ENCODE assay signal across 8 mouse cellular contexts in the genomic region with DNA sequence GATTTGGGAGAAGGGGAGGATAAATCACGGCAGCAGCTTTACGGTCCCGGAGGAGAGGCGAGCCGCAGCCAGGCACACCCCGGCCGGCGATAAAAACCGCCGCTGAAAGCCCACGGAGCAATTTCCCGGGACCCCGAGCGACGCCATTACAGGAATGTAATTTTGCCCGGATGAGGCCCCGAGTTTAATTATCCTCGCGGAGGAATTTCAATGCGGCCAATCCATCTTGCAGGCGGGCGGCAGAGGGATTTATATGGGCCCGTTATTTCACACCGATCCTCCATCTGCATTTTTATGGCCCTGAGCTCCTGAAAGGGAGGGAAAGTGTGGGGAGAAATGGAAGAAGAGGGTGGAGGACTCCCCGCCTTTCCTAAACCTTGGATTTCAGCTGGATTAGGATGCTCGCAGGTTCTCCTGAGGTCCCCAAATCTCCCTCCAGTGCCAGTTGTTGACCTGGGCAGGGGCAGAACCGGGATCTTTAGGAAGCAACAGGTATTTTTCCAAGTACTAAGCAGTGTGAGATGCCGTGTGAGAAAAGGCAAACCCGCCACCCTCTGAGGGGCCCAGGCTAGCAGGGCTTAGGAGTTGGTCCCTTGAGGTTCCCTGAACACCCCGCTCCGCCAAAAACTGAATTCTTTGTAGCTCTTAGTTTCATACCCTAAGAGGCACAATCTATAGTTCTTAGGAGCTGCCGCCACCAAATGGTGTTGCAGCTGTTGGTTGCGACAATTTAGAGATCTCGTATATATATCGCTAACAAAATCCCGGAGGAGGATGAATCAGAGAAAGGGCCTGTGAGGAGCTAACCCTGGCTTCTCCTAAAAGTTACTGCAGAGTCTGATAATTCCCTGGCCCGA. TPM values are rescaled to one million over a fixed set of nuclear protein-coding genes. Genes with fewer than 3 reads are reported as not detected.
DNase-seq lines count a peak whose midpoint lies in the region; ATAC-seq and TF ChIP-seq lines count a peak whose summit lies in the region.

TSS of gene Atp5g2 (minus strand) at position 138 of the 857 bp plus-strand sequence.

- H3K9ac ChIP-seq in hindbrain, postnatal 0 days (replicated peaks; ENCODE audit: low read length) = peak within 1 kb of the TSS; percentile 81

- WGBS in hindbrain, postnatal 0 days = 2% methylated on average over 37 of the region's 37 CpGs

- no peaks in the 10 kb centered on the region for H3K9me3 ChIP-seq in hindbrain, postnatal 0 days (ENCODE audit: low read length)

- TF ChIP-seq CTCF in hindbrain, postnatal 0 days (IDR thresholded peaks at IDR 0.05; ENCODE audit: low read depth) = no peak

- no peaks in the 10 kb centered on the region for H3K36me3 ChIP-seq in hindbrain, postnatal 0 days (ENCODE audit: insufficient read depth, low read length)
- no peaks in the 10 kb centered on the region for H3K36me3 ChIP-seq in splenic B cell, adult 2 months (ENCODE audit: control insufficient read depth, insufficient read depth, low read length, poor library complexity, severe bottlenecking)

- DNase-seq in ovary, postnatal 14 days (ENCODE audit: low spot score) = peak; percentile 34
- no peak for DNase-seq in ovary, adult 18-20 months (ENCODE audit: low spot score)
- DNase-seq in cerebellum, postnatal 25 days = peak; percentile 60 to 68
- DNase-seq in gastrocnemius, postnatal 25 days = peak; percentile 35
- DNase-seq in hindbrain, postnatal 0 days (ENCODE audit: low spot score) = peak; percentile 69
- peak; percentile 52 for DNase-seq in left cerebral cortex, postnatal 25 days (ENCODE audit: low spot score in 2 of 2)
- peak; percentile 11 for DNase-seq in splenic B cell, adult 2 months (ENCODE audit: low read depth, low spot score)

- no peaks in the 10 kb centered on the region for H3K27me3 ChIP-seq in hindbrain, postnatal 0 days (ENCODE audit: insufficient read depth, low read length)
- H3K27me3 ChIP-seq in splenic B cell, adult 2 months (ENCODE audit: control insufficient read depth, insufficient read depth, low read length, poor library complexity, severe bottlenecking) = peaks cover 5% of the 10 kb centered on the region

- ATAC-seq in hindbrain, postnatal 0 days = no peak
- no peak for ATAC-seq in megakaryocyte-erythroid progenitor cell, adult 5-6 weeks (replicated peaks; ENCODE audit: low FRiP score, low TSS enrichment, poor library complexity, severe bottlenecking)

- peak within 1 kb of the TSS; percentile 49 for H3K4me3 ChIP-seq in hindbrain, postnatal 0 days (ENCODE audit: low read length)

- peak within 1 kb of the TSS; percentile 99 for H3K27ac ChIP-seq in hindbrain, postnatal 0 days

- H3K4me1 ChIP-seq in hindbrain, postnatal 0 days (ENCODE audit: insufficient read depth, low read length) = peaks cover 19% of the 10 kb centered on the region

- H3K4me2 ChIP-seq in hindbrain, postnatal 0 days (ENCODE audit: low read depth, low read length) = peak within 1 kb of the TSS; percentile 84

- intact Hi-C loops in left cerebral cortex, postnatal 25 days (cut with DNase I) = no loop called here

RNA-seq across cellular contexts. Expression of gene Atp5g2, which starts in this region (rescaled TPM):
- total RNA-seq in gastrocnemius, postnatal 25 days (2021) = 10 to 100 TPM; 28.6 to 29.3 TPM
- 148 and 610 TPM in 2 replicates for total RNA-seq in hindbrain, postnatal 0 days (2014; rRNA removed)
- polyA plus RNA-seq in hindbrain, postnatal 0 days (2015; fragmentation: Nextera tagmentation; extraction: Ambion mirVana) = 60.5 and 66.5 TPM in 2 replicates
- 10 to 100 TPM; 11.6 to 14.2 TPM for total RNA-seq in left cerebral cortex, postnatal 25 days (2021)
- 135 and 168 TPM in 2 replicates for total RNA-seq in megakaryocyte-erythroid progenitor cell, adult 5-6 weeks (2014; fragmentation: Nextera tagmentation)
- total RNA-seq in megakaryocyte-erythroid progenitor cell, adult 5-6 weeks (2017) = 71.6 and 94.3 TPM in 2 replicates
